Mouse (Mus musculus): ENCODE data around the gene Flywch2.

Gene Flywch2

DNA sequence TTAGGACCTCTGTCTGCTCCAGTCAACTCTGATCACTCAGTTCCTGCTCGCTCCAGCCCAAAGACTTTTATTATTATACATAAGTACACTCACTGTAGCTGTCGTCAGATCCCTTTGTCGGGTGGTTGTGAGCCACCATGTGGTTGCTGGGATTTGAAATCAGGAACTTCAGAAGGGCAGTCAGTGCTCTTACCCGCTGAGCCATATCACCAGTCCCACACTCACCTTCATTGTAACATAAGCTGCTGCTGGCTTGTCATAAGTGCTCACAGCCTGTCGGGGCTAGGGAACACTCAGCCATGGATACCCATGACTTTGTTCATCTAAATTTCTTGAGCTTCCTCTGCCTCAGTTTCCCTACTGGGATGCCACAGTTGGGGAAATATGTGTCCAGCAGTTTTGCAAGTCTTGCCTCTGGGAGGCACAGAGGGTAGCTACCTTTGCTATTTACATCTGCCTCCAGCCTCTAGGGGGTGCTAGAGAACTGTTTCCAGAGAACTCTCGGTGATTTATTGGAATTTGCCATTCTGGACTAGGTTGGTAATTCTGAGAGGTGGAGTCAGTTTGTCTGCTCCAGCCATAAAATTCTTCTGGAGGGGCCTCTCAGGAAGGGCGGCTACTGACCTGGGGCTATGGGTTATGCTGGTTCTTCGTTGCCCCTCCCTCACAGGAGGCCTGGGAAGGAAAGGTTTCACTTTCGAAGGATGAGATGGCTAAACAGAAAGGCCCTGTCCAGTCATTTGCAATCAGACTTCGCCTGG, 37.1 kb downstream of the Flywch2 start:
- peak; percentile 45 for DNase-seq (ENCODE audit: low read depth, low spot score)

GRCm38 (mm10) chr17:23748026-23748425, 37.9 kb downstream of the Flywch2 start:
- DNase-seq (ENCODE audit: low read depth, low spot score) = no peak

GRCm38 (mm10) chr17:23747471-23747870, 38.4 kb downstream of the Flywch2 start:
- no peak for DNase-seq (ENCODE audit: low read depth, low spot score)

DNA sequence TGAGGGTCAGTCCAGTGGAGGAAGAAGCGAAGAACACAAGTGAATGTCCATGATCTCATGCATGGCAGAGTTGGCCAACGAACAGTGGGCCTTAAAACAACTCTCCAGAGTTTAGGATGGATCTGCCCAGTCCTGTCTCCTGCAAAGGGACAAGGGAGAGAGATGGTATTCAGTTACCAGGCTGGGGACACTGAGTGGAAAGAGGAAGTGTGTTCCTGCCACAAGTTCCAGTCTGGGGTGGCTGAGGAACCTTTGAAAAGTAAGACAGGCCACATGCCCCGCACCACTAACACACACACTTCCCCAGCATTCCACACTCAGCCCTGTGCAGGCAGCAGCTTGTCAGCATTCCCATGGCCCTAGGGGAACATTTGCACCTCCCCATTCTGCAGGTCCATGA, 39.1 kb downstream of the Flywch2 start:
- no peak for DNase-seq (ENCODE audit: low read depth, low spot score)

GRCm38 (mm10) chr17:23746311-23746710, 39.6 kb downstream of the Flywch2 start:
- no peak for DNase-seq (ENCODE audit: low read depth, low spot score)

GRCm38 (mm10) chr17:23745301-23746251, 40.3 kb downstream of the Flywch2 start, which contains the start of gene Kremen2:
TSS of gene Kremen2 (minus strand) at chr17:23745833.
- DNase-seq (ENCODE audit: low read depth, low spot score) = no peak

GRCm38 (mm10) chr17:23744651-23745050, 41.2 kb downstream of the Flywch2 start:
- no peak for DNase-seq (ENCODE audit: low read depth, low spot score)

DNA sequence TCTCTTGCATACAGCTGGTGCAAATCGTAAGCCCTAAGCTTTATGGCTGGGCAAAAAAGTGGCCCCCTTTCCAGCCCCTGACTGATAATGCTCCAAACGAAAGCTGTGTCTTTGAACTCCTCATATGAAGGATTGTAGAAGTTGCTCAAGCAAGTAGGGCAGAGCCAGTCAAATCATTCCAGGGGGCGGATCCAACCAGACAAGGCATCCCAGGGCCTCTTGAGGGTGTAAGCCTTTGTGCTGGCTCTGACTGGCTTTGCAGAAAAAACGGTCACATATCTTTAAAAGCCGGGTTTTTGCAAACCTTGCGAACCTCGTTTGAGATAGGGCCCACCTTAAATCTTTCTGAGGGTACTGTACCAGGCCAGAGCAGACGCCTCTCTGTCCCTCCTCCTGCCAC, 41.8 kb downstream of the Flywch2 start:
- DNase-seq (ENCODE audit: low read depth, low spot score) = no peak

DNA sequence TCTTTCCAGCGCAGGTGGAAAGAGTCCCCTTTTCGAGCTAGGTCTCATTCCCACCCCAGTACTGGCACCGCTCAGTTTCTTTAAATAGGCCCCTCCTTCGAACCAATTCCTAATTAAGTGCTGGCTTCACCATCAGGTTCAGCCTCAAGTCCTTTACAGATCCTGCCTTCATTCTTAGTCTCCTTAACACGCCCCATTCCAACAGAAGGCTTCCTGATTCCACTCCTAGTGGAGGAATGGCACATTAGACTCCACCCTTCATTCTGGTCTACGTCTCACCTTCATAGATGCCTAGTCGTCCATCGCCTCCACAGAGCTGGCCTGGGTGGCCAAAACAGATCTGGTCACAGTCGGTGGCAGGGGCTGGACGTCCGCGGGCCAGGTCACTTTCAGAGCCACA, 42.9 kb downstream of the Flywch2 start:
- no peak for DNase-seq (ENCODE audit: low read depth, low spot score)

- DNase-seq (ENCODE audit: low read depth, low spot score) = no peak
Observed at GRCm38 (mm10) chr17:23742210-23742793, 43.6 kb downstream of the Flywch2 start.

DNA sequence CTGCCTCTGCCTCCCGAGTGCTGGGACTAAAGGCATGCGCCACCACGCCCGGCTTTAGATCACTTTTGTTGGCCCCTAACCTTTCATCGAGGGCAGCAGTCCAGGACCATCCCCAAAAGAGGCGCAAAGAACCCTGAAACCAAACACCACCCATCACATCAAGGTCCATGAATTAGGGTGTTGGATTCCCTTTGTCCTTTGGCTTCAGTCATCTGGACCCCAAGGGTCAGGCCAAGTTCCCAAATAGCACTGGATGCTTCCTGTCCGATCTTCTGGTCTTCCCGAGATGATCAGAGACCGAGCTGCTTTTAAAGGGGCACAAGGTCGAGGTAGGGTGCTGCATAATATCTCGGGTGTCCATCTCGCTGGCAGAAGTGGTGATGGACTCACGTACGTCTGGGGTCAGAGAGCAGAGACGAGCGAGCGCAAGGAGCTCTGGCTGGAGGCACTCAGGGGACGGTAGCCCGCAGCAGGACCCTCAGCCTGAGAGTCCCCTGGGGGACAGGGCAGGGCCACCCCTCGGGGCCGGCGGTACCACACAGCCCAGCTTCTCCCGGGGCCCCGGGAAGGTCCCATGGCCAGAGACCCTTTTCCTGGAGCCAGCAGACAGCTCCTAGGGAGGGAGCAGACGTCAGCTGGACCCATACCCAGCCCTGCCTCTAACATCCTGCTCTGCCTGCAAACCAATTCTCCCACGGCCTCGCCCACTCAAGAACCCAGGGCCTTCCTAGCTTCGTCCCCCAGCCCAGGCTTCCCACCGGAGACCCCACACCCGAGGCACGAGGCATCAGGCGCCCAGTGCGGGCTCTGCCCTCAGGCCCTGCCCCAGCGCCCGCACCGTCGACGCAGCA, 44.3 kb downstream of the Flywch2 start:
- no peak for DNase-seq (ENCODE audit: low read depth, low spot score)

DNA sequence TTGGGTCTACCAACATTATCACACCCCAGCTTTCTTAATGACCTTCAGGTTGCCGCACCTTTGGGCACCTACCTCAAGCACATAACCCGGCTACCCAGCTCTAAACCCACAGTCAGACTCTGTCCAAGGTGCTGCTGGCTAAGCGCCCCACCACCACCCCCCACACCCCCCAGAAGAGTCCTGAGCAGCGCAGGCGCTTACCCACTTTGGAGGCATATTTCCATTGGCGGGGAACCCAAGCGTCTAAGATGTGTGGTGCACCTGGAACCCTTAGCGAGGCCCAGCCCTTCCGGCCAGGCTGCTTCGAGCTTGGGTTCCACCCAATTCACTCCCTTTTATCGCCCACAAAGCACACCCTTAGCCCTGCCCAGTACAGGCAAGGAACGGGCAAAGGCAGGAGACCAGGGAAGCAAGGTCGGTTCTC, 45.3 kb downstream of the Flywch2 start, which contains the start of gene Paqr4:
Gene Paqr4, minus strand, starts transcription at position 270 of the 424 bp plus-strand sequence.
- no peak for DNase-seq (ENCODE audit: low read depth, low spot score)

DNA sequence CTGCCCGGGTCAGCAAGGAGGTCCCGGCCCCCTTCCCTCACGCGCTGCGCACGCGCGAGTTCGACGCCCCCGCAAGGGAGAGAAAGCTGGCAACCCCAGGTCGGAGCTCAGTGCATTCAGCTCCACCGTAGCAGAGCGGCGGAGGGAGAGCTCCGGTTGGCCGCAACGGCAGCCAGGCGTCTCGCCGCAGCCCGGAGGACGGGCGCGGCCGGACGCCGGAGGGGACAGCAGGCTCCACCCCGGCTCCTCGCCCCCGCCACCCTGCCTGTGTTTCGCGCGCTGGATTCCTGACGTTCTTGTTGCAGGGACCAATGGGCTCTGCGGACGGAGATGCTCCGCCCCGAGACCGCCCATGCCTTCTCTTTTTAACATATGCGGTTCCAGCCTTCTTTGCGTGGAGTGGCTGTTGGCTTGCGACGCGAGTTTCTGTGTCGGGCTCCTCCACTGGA, 45.7 kb downstream of the Flywch2 start:
- peak; percentile 90 for DNase-seq (ENCODE audit: low read depth, low spot score)

DNA sequence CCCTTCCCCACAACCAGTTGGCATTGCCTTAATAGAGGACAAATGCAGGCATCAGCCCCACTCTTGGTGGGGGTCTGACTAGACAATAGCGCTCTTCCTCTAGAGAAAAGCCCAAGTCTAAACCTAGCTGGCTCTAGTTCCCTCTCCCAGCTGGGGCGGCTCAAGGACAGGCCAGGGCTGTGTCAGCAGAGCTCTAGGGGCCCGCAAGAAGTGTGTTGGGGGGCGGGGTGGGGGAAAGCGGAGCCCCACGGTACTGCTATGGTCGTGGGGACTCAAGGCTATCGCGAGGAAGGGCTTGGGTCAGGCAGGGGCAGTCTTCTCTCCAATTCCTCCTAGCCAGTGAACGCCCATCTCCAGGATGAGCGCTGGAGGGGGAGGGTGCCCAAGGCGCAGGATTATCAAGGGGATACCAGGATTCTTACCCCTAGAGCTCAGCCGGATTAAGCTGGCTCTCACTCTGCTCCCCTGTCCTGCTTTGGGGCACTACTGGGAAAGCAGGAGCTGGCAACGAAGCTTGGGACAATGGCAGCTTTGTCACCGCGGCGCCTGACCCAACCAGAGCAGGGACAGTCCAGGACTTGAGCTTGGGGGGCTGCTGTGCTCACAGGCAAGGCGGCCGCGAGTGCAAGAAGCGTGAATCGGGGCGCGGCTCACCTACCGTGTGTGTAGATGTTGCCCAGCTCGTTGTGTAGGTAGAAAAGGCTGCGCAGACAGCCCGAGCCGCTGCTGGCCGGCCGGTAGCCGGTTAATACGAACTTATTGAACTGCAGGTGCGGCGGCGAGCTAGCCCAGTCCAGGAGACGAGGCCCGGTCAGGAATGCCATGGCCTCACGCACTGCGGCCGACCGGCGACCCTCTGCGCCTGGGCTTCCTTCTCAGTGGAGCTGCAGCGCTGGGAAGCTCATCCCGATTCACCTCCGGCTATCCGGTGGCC, 46.4 kb downstream of the Flywch2 start:
- DNase-seq (ENCODE audit: low read depth, low spot score) = no peak

DNA sequence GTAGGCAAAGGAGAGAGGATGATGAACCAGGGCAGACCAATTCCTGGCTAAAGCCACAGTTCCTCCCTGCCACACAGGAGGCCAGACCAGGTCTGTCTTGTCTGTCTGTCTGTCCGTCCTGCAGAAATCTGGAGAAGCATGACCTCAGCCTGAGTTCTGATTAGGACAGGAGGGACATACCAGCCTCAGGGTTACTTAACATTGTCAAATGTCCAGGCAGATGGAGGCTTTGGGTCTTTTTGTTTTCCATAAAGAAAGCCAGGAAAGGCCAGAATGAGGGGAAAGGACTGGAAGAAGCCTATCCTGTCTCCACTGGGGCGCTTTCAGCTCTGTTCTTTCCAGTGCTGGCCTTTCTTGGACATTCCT, 47.1 kb downstream of the Flywch2 start:
- DNase-seq (ENCODE audit: low read depth, low spot score) = no peak

GRCm38 (mm10) chr17:23737493-23738445, 48.1 kb downstream of the Flywch2 start:
- DNase-seq (ENCODE audit: low read depth, low spot score) = no peak

GRCm38 (mm10) chr17:23734341-23734740, 51.5 kb downstream of the Flywch2 start:
- DNase-seq (ENCODE audit: low read depth, low spot score) = no peak

DNA sequence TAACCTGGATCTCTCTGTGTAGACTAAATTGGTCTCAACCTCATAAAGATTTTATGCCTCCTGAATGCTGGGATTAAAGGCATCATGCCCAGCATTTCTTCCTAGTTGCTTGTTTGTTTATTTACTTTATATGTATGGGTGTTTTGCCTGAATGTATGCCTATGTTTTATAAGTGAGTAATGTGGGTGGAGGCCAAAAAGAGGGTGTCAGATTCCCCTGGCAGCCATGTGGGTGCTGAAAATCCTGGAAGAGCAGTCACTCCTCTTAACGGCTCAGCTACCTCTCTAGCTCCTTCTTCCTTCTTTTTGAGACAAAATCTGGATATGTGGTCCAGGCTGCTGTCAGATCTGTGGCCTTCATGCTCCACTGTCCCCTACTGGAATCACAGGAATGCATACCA, 55.4 kb downstream of the Flywch2 start:
- no peak for DNase-seq (ENCODE audit: low read depth, low spot score)

All from telencephalon, adult 2 months (tissue).